Mouse (Mus musculus): Measurements from ENCODE around the gene Frem1. TPM values are rescaled to one million over a fixed set of nuclear protein-coding genes. Genes with fewer than 3 reads are reported as not detected.
A peak's percentile ranks its signal among the peaks of the same experiment; 100 is the strongest.

Frem1 gene
- polyA plus RNA-seq, 1 experiment from 2014 or later: 18.7 TPM

DNA sequence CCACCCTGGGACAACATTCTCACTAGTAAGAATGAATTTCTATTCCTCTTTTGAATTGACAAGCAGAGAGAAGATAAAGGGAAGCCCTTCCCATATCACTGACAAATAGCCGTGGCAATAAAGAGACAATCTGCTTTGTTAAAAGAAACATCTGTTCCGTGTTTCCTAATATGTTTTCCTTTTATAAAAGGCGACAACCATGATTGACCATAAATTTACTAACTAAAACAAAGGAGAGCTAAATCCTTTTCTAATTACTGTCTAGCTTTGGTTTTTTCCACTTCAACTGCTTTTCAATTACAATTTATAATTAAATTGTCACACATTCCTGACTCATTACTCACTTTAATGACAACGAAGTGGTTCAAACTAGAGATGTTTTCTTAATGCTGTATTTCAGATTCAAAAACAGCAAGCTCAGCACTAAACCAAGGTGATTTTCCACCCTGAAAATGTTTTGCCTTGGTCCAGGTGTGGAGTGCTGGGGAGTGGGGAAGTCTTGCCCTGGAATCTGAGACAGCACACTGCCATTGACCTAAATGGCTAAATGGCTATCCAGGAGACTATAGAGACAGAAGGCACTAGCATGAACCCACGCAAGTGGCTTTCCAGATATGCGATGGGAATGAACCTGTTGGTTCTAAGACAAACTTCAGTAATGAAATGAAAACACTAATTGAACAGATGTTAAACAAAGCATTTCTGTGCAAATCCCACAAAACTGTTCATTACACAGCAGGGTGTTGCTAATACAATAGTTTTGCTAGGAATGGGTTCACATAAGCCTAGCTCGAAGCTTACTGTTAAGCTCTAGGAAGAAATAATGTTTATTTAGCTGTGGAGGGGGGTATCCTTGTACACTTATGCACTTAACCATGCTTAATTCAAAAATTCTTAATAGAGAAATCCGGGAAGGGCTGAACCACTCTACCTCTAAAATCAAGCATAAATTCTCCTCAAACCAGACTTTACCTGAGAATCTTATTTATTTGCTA lies 33.7 kb downstream of the Frem1 start:
- DNase-seq (ENCODE audit: low spot score) (peak; percentile 81), ATAC-seq (replicated peaks; ENCODE audit: low FRiP score, low read depth) (no peak)
- no peak overlapping the region for H3K4me2 ChIP-seq (ENCODE audit: low read length)
- H3K27me3 ChIP-seq (ENCODE audit: insufficient read depth, low read length): no peaks in the 10 kb centered on the region
- WGBS: 31% methylated on average over 8 of the region's 8 CpGs
- no peaks in the 10 kb centered on the region for H3K9me3 ChIP-seq (replicated peaks; ENCODE audit: low read length)
- H3K36me3 ChIP-seq (ENCODE audit: insufficient read depth, low read length): 0 out of 2 replicates have a peak, but pooled peaks cover 3% of the 10 kb centered on the region
- TF ChIP-seq CTCF (IDR thresholded peaks at IDR 0.05; ENCODE audit: low read depth): no peak
- H3K9ac ChIP-seq (ENCODE audit: low read depth, low read length): no peak overlapping the region
- H3K4me1 ChIP-seq (replicated peaks; ENCODE audit: insufficient read depth, low read length): no peaks in the 10 kb centered on the region; the same call in 1 of the 2 replicates
- H3K4me3 ChIP-seq (replicated peaks; ENCODE audit: low read depth, low read length): no peak overlapping the region
- peak overlapping the region; percentile 20; the same call in 1 of the 2 replicates for H3K27ac ChIP-seq

DNA sequence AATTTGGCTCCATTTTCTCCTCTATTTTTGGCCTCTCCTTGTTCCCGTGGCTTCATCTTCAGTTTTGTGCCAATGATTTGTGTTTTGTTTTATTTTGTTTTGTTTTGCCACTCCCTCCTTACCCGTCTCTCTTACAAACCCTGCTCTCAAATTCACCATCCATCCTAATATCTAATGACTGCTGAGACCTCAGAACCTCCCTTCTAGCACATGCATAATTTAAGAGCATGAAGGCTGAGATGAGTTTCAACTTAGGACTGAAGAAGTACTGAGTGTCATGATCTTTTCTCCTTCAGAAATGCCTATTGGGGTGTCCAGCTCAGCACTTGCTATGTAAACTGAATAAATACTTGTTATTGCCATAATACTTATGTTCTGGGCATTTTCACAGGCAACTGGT lies 37.6 kb downstream of the Frem1 start:
- Histone ChIP-seq H3K27me3 (ENCODE audit: insufficient read depth, low read length) (no peaks in the 10 kb centered on the region), H3K4me2 (ENCODE audit: low read length) (no peak overlapping the region), H3K4me3 (replicated peaks; ENCODE audit: low read depth, low read length) (no peak overlapping the region), H3K36me3 (ENCODE audit: insufficient read depth, low read length) (peaks cover 6% of the 10 kb centered on the region; the same call in 1 of the 2 replicates), H3K9ac (ENCODE audit: low read depth, low read length) (no peak overlapping the region), H3K27ac (no peak overlapping the region), H3K4me1 (replicated peaks; ENCODE audit: insufficient read depth, low read length) (no peaks in the 10 kb centered on the region; the same call in 1 of the 2 replicates), H3K9me3 (replicated peaks; ENCODE audit: low read length) (no peaks in the 10 kb centered on the region)
- TF ChIP-seq CTCF (IDR thresholded peaks at IDR 0.05; ENCODE audit: low read depth): no peak
- WGBS: 42% methylated on average over 2 of the region's 2 CpGs
- peak; percentile 68 for DNase-seq (ENCODE audit: low spot score)
- no peak for ATAC-seq (replicated peaks; ENCODE audit: low FRiP score, low read depth)

DNA sequence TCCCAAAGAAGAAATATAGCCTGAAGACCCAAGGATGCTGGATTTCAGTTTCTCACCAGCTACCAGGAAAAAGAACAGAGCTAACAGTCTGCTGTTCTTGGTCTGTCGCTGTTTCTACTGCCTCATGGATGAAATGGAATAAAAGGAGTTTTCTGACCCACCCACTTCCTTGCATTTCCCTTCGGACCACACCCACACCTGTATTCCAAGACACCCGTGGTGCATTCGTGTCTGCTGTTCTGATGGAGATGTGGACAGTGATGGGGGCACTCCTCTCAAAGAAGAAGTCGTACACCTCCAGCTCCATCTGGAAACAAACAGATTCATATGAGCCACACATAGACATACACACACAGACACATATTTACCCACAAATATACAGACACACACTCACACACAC lies 48.1 kb downstream of the Frem1 start:
- Histone ChIP-seq H3K9me3 (replicated peaks; ENCODE audit: low read length) (no peaks in the 10 kb centered on the region), H3K4me1 (replicated peaks; ENCODE audit: insufficient read depth, low read length) (no peaks in the 10 kb centered on the region), H3K36me3 (ENCODE audit: insufficient read depth, low read length) (peaks cover 4% of the 10 kb centered on the region)

DNA sequence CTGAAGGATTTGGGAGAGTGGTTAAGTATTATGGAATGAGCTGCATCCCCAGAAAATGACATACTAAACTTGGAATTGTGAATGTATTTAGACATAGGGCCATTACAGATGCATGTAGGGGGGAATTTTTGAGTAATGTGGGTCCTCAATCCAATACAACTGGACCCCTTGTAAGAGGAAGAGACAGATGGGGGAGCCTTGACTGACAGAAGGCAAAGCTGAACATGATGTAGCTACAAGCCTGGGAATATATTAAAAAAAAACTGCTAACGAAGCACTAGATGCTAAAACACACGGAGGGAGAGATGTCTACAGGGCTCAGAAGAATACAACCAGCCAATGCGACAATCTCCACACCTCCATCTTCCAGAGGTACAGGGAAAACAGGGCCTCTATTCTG lies 60.1 kb downstream of the Frem1 start:
- Histone ChIP-seq H3K27me3 (ENCODE audit: insufficient read depth, low read length) (no peaks in the 10 kb centered on the region), H3K4me3 (replicated peaks; ENCODE audit: low read depth, low read length) (no peak overlapping the region), H3K4me1 (replicated peaks; ENCODE audit: insufficient read depth, low read length) (no peaks in the 10 kb centered on the region), H3K4me2 (ENCODE audit: low read length) (no peak overlapping the region), H3K36me3 (ENCODE audit: insufficient read depth, low read length) (no peaks in the 10 kb centered on the region), H3K9ac (ENCODE audit: low read depth, low read length) (no peak overlapping the region), H3K27ac (no peak overlapping the region), H3K9me3 (replicated peaks; ENCODE audit: low read length) (no peaks in the 10 kb centered on the region)
- no peak for TF ChIP-seq CTCF (IDR thresholded peaks at IDR 0.05; ENCODE audit: low read depth)
- 95% methylated on average over 3 of the region's 3 CpGs for WGBS
- no peak for ATAC-seq (replicated peaks; ENCODE audit: low FRiP score, low read depth)
- DNase-seq (ENCODE audit: low spot score): no peak

More for the DNA sequence above, 48.1 kb downstream of the Frem1 start:
- Histone ChIP-seq H3K4me3 (replicated peaks; ENCODE audit: low read depth, low read length) (no peak overlapping the region), H3K4me2 (ENCODE audit: low read length) (no peak overlapping the region), H3K27ac (no peak overlapping the region), H3K9ac (ENCODE audit: low read depth, low read length) (no peak overlapping the region), H3K27me3 (ENCODE audit: insufficient read depth, low read length) (no peaks in the 10 kb centered on the region)
- WGBS: 86% methylated on average over 5 of the region's 5 CpGs
- DNase-seq (ENCODE audit: low spot score): no peak
- no peak for ATAC-seq (replicated peaks; ENCODE audit: low FRiP score, low read depth)
- no peak for TF ChIP-seq CTCF (IDR thresholded peaks at IDR 0.05; ENCODE audit: low read depth)

DNA sequence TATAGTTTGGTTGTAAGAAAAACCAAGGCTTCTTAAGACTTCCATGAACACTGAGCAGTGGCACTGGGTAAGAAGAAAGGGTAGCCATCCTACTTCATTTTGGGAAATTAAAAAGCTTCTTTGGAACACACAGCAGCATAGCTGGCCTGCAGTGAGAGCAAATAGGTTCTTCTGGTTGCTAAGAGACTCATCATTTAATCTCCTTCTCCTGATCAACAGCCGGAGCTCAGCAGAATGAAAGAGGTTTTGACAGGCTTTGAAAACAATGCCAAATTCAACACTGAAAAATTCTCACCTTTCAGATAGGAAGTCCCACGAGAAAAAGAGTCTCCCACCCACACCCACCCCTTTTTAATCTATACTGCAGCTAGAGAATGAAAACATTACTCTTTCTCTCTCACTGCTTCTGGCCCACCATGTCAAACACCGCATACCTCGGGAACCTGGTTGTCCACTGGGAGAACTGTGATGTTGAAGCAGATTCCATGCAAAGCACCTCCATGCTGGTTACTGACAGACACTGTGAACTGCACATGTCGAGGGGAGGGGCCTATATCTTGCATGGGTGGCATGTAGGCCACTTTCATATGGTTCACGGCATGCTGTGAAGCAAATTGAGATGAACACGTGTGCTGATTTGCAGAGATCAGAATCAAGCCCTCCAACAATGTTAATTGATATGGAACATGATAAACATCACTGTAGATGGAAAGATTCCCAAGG lies 61.0 kb downstream of the Frem1 start:
- Histone ChIP-seq H3K36me3 (ENCODE audit: insufficient read depth, low read length) (0 out of 2 replicates have a peak, but pooled peaks cover 3% of the 10 kb centered on the region), H3K9ac (ENCODE audit: low read depth, low read length) (no peak overlapping the region)
- WGBS: 69% methylated on average over 7 of the region's 7 CpGs

GRCm38 (mm10) chr4:82972381-82972780 lies 79.8 kb downstream of the Frem1 start:
- ATAC-seq (replicated peaks; ENCODE audit: low FRiP score, low read depth) (no peak), DNase-seq (ENCODE audit: low spot score) (no peak)
- Histone ChIP-seq H3K9me3 (replicated peaks; ENCODE audit: low read length) (no peaks in the 10 kb centered on the region), H3K9ac (ENCODE audit: low read depth, low read length) (no peak overlapping the region), H3K27me3 (ENCODE audit: insufficient read depth, low read length) (no peaks in the 10 kb centered on the region), H3K4me2 (ENCODE audit: low read length) (no peak overlapping the region), H3K27ac (no peak overlapping the region), H3K36me3 (ENCODE audit: insufficient read depth, low read length) (0 out of 2 replicates have a peak, but pooled peaks cover 7% of the 10 kb centered on the region), H3K4me1 (replicated peaks; ENCODE audit: insufficient read depth, low read length) (no peaks in the 10 kb centered on the region), H3K4me3 (replicated peaks; ENCODE audit: low read depth, low read length) (no peak overlapping the region)
- TF ChIP-seq CTCF (IDR thresholded peaks at IDR 0.05; ENCODE audit: low read depth): no peak
- WGBS: 70% methylated on average over 4 of the region's 4 CpGs

More for the DNA sequence above, 61.0 kb downstream of the Frem1 start:
- H3K4me2 ChIP-seq (ENCODE audit: low read length): no peak overlapping the region
- H3K4me3 ChIP-seq (replicated peaks; ENCODE audit: low read depth, low read length): no peak overlapping the region
- TF ChIP-seq CTCF (IDR thresholded peaks at IDR 0.05; ENCODE audit: low read depth): no peak
- H3K27me3 ChIP-seq (ENCODE audit: insufficient read depth, low read length): no peaks in the 10 kb centered on the region
- H3K27ac ChIP-seq: no peak overlapping the region
- no peak for DNase-seq (ENCODE audit: low spot score)
- H3K4me1 ChIP-seq (replicated peaks; ENCODE audit: insufficient read depth, low read length): no peaks in the 10 kb centered on the region
- ATAC-seq (replicated peaks; ENCODE audit: low FRiP score, low read depth): no peak
- no peaks in the 10 kb centered on the region for H3K9me3 ChIP-seq (replicated peaks; ENCODE audit: low read length)

Measured in kidney, postnatal 0 days (tissue).